Mouse (Mus musculus) adrenal gland (tissue): ENCODE measurements around the gene Trim28.

Experiments
- intact Hi-C: fragments of 180-260 bp; cut with DNase I; formaldehyde crosslinking; loops from one replicate; pipeline ENCODE4 v1.15.1; 2025

Trim28 gene

GRCm38 (mm10) chr7:12997230-12997629, 1.7 kb upstream of the Trim28 start:
- intact Hi-C loops: no loop called here

DNA sequence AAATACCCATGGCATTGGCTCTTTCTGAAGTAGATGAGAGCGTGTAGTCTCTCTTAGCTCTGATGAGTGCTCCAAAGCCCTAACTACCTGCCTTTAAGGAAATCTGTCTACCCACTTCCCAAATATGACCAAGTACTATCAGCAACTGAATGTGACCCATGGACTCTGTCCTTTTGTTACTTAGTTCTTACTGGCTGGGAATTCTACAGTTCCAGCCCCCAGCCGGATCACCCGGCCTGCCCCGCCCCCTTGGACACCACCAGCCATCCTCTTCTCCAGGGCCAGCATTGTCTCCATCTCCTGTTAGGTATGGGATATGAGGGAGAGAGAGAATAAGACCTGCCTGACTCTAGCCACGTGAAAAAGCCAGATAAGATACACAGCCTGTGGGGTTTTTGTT, 861 bp upstream of the Trim28 start, which contains the start of gene Slc27a5:
TSS of gene Slc27a5 (minus strand) at position 140 of the 400 bp plus-strand sequence.
- intact Hi-C loops: no loop called here

GRCm38 (mm10) chr7:13001584-13001983, 2.7 kb downstream of the Trim28 start:
- intact Hi-C loops: no loop called here

- intact Hi-C loops: no loop called here
Observed at GRCm38 (mm10) chr7:13003380-13003779, 4.5 kb downstream of the Trim28 start.

- intact Hi-C loops: loop anchor here (5.0 kb wide), 1 partner anchor 94 kb away; no protein-coding TSS in a partner anchor
Observed at GRCm38 (mm10) chr7:13006011-13006410, 7.1 kb downstream of the Trim28 start.

DNA sequence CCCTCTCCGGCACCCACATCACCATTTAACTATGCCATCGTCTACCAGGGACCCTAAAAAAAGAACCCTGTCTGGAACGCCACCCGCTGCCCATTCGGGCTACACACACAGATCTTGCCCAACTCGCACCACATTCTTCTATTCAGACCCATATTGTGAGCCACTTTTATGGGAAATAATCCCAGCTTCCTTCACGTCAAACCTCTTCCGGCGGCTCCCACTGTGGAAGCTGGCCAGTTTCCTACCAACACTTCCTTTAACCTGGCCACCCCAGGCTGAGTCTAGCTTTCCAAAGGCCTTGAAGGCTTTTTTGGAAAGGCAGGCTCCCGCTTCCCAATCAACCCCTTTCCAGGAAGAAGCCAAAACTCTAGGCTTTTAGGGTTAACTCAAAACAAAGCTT, 7.6 kb downstream of the Trim28 start:
- intact Hi-C loops: loop anchor here (5.0 kb wide), 1 partner anchor 94 kb away; no protein-coding TSS in a partner anchor

GRCm38 (mm10) chr7:13007341-13008092, 8.6 kb downstream of the Trim28 start:
- intact Hi-C loops: loop anchor here (2.0 to 5.0 kb wide), 2 partner anchors 39 to 95 kb away; no protein-coding TSS in a partner anchor

DNA sequence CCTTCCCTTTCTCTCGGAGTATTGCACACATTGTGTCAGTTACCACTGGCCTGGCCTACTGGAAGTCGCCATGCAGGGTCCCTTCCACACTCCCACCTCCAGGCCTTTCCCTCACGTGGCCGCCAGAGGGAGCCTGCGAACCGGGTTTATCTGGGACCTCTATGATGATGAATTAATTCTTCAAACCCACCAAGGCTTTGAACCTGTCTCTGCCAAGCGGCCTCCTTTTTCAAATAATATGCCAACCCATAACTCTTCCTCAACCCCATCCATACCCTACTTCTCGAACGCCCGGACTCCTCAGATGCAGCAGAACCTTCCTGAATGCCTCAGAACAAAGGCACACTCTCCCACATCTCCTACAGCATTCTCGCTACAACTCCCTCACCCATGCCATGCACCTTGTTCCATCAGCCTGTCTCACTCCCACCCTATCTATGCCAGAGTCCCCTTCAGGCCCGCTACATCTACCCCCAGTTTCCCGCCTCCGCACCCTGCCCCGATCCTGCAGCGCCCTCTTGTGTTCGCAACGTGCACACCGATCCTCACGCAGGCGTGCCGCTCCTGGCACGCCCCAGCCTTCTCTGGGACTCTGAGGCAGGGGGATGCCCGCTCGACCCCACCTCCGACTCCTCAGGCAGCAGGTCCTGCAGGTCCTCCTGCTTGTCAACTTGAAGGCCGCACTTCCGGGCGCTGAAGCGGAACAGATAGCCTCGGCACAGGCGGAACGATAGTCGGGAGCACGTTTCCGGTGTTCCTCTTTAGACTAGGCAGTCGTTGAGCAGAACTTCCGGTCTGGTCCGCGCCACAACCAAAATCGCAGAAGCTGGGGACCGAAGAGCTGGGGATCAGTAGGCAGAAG, 10.5 kb downstream of the Trim28 start:
- intact Hi-C loops: loop anchor here (2.0 to 5.0 kb wide), 2 partner anchors 37 to 97 kb away; no protein-coding TSS in a partner anchor

- intact Hi-C loops: no loop called here
Observed at GRCm38 (mm10) chr7:13010005-13010908, 11.3 kb downstream of the Trim28 start, which contains the start of gene Zbtb45. TSS of gene Zbtb45 (minus strand) at chr7:13010034.

DNA sequence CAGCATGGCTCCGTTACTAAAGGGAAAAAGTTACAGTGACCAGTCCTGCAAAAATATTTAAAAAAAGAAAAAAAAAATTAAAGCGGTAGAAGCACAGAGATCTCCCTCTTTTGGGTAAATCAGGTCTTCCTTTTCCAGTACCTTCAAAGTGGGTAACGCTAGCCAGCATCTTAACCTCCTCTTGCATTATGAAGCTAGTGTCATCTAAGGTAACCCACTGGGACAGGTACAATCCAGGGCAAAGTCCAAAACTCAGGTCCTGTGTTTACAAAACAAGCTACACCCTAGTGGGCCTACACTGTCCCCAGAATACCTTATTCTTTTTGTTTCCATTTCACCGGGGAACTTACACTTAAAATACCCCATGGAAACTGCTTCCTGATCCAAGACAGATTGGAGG, 14.8 kb downstream of the Trim28 start:
- intact Hi-C loops: no loop called here

DNA sequence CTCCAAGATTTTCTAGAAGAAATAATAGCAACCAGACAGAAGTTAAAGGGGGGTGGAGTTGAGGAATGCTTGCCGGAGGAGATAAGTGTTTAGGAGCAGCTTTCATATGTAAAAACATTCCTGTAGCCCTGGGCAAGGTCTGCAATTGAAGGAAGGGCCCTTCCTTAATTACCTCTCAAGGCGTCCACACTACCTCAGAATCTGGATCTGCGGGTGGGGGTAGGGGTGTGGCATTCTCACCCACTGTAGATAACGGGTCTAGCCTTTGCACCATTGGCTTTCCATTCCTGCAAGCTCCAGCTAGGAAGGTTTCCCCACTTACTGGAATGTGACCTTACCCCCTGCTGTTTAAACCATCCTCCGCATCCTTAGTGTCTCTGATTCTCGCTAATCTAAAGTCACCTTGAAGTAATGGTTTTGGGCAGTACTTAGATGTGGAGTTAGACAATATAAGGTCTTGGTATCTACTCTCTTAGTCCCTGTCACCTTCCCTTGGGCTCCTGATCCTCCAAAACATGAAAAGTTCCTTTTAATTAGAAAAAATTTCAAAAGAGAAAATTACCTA, 15.4 kb downstream of the Trim28 start:
- intact Hi-C loops: no loop called here

DNA sequence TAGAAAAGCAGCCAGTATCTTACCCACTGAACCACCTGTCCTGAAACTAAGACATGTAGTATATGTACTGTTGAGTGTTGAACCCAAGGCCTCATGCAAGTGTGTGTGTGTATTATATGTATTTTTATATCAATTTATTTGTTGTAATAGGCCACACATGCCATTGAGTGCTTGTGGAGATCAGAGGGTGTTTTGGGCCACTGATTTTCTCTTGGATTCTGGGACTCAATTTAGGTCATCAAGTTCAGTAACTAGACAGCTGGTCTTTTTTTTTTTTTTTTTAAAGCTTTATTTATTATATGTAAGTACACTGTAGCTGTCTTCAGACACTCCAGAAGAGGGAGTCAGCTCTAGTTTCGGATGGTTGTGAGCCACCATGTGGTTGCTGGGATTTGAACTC, 16.3 kb downstream of the Trim28 start:
- intact Hi-C loops: no loop called here

DNA sequence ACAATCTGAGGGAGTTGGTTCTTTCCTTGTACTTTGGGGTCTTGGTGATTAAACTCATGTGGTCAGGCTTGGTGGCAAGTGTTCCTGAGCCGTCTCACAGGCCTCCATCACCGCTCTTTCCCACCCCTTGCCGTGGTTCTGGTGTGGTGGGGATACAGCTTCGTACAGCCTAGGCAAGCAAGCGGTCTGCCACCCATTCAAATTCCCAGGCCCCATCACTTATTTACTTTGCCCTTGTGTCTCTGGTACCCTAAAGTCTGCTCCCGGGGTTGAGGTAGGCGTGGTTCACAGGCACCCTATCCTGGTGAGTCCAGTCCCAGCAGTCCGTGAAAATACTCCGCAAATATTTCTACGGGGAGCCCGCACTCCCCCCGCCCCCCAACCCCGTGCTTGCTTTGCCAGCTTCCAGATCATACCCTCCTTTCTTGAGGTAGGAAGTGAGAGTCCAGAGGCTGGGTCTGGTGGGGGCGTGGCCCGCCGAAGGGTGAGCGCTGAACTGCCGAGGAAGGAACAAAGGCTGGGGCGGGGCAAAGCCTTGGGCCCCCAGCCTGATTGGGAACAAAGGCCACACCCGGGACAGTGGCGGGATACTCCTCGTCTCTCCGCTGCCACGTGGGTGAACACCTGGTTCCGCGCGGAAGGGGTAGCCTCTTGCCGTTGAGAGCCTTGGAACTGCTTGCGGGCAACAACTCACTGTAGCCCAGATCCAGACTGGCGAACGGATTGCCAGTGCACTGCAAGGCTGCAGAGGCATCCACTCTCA, 24.0 kb downstream of the Trim28 start:
- intact Hi-C loops: no loop called here

DNA sequence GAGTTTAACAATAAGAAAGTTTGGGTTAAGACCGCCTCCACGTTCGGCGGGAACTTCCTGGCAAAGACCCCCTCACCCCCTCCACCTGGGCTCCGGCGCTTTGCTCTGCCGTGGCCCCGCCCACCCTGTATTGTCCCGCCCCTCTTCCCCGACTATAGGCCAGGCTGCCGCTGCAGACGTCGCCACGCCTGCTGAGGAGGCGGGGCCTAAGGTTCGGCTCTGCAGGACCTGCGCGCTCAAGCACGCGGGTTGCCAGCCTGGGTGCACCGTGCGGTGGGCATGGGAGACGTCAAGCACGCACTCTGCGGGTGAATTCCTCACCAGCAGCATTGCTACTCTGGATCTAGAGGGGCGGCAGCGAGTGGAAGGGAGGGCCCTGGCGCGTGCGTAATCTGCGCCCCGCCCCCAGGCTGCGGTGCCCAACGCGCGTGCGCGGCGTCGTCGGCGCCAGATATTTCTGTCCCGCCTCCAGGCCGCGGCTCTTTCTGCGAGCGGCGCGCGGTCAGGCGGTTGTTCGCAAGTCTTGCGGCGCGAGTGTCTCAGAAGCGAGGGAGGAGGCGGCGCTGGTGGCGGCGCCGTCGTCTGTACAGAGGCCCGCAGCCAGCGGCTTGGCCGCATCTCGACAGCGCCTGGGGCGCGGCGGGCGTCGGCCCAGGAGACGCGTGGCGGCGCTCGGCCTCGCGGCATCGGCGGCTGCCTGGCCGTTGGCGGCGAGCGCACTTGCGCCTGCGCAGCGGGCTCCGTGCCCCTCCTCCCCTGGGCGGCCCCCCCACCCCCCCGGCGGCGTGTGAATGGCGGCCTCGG, 25.2 kb downstream of the Trim28 start:
- intact Hi-C loops: no loop called here

DNA sequence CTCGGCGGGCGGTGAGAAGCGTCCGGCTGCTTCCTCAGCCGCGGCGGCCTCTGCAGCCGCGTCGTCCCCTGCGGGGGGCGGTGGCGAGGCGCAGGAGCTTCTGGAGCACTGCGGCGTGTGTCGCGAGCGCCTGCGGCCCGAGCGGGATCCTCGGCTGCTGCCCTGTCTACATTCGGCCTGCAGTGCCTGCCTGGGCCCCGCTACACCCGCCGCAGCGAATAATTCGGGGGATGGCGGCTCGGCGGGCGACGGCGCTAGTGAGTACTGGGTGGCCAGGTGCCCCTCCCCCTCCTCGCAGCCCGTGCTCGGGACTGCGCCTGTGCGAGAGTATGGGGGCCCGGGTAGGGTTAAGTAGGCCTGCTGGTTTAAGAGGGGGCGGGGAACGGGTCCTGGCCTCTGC, 25.9 kb downstream of the Trim28 start:
- intact Hi-C loops: no loop called here

GRCm38 (mm10) chr7:13025511-13026112, 26.7 kb downstream of the Trim28 start:
- intact Hi-C loops: no loop called here

GRCm38 (mm10) chr7:13028986-13029385, 30.1 kb downstream of the Trim28 start:
- intact Hi-C loops: no loop called here

GRCm38 (mm10) chr7:13031069-13031468, 32.2 kb downstream of the Trim28 start:
- intact Hi-C loops: no loop called here

GRCm38 (mm10) chr7:13031983-13032382, 33.1 kb downstream of the Trim28 start:
- intact Hi-C loops: no loop called here
